Mouse (Mus musculus) hindbrain, postnatal 0 days (tissue): ENCODE data around the gene Mafk. TPM values are rescaled to one million over a fixed set of nuclear protein-coding genes. Genes with fewer than 3 reads are reported as not detected.

Experiments
- ATAC-seq: fragments of 200-750 bp; cut with Nextera tagmentation; 2 replicates; pipeline ENCODE4 v1.8.0; 2017; ENCODE audit warnings: mild to moderate bottlenecking, moderate TSS enrichment, moderate library complexity
- DNase-seq: peaks from one replicate; pipeline ENCODE4 v3.0.0-alpha.2; 2015; ENCODE audit warnings: low spot score
- H3K27ac ChIP-seq: fragments of 300-500 bp; sonication (generic); 2 replicates; pipeline ENCODE4 v1.5.1; 2014; ENCODE audit warnings: mild to moderate bottlenecking
- H3K27me3 ChIP-seq: fragments of 300-500 bp; sonication (generic); 2 replicates; pipeline ENCODE4 v1.6.1; 2014; ENCODE audit warnings: low read length, mixed read lengths; ENCODE audit not compliant: insufficient read depth
- H3K36me3 ChIP-seq: fragments of 300-500 bp; sonication (generic); 2 replicates; pipeline ENCODE4 v1.6.1; 2014; ENCODE audit warnings: low read length, mixed read lengths; ENCODE audit not compliant: insufficient read depth
- H3K4me1 ChIP-seq: fragments of 300-500 bp; sonication (generic); 2 replicates; pipeline ENCODE4 v1.6.1; 2014; ENCODE audit warnings: antibody characterized with exemption, low read length, mixed read lengths; ENCODE audit not compliant: insufficient read depth
- H3K4me2 ChIP-seq: fragments of 300-500 bp; sonication (generic); 2 replicates; pipeline ENCODE4 v1.6.1; 2014; ENCODE audit warnings: low read depth, mild to moderate bottlenecking, low read length, moderate library complexity, mixed read lengths
- H3K4me3 ChIP-seq: fragments of 300-500 bp; sonication (generic); 2 replicates; pipeline ENCODE4 v1.5.1; 2014; ENCODE audit warnings: low read length
- H3K9ac ChIP-seq: fragments of 300-500 bp; sonication (generic); replicated peaks from 2 replicates; pipeline ENCODE4 v1.6.1; 2014; ENCODE audit warnings: mild to moderate bottlenecking, low read length, moderate library complexity, mixed read lengths
- H3K9me3 ChIP-seq: fragments of 300-500 bp; sonication (generic); 2 replicates; pipeline ENCODE4 v1.6.1; 2016; ENCODE audit warnings: low read length, mixed read lengths
- CTCF ChIP-seq: IDR thresholded peaks from 2 replicates; pipeline ENCODE4 v1.5.1; 2016; ENCODE audit warnings: antibody characterized with exemption, control low read depth, low read depth
- WGBS: fragments of 180-500 bp; shearing (Covaris S2); extraction: QIAGEN DNeasy Blood & Tissue Kit; methylation state at CpG from one replicate; pipeline ENCODE4 v1.1.7; 2014; 5-methylcytosine and 5-hydroxymethylcytosine counted together
- polyA plus RNA-seq: library from polyadenylated mRNA; unstranded; fragments of >200 nt; fragmentation: Nextera tagmentation; extraction: Ambion mirVana; gene quantifications from 2 replicates; pipeline ENCODE4 v1.2.1, GENCODE M21; 2015
- total RNA-seq: library from RNA; depleted of rRNA; stranded (reverse); fragments of >200 nt; gene quantifications from 2 replicates; pipeline ENCODE4 v1.2.3, GENCODE M21; 2014

Mafk gene
- total and polyA plus RNA-seq, 2 experiments from 2014 or later = 7.0 to 13.1 TPM

DNA sequence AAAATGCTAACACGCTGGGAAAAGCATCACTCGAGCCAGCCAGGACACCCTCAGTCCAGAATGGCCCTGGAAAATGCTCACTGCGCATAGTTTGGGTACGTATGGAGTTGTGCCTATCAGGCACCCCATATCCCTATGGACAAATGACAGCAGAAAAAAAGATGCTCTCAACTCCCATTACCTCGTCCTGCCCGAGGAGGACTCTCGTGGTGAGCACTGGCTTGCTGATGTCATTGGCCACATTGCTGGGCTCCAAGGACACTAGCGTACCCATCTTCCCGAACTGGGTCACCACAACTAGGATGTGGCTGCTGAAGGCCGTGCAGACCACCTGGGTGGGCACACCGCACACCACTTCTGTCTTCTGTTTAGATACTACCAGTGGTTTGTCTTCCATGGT, 34.6 kb downstream of the Mafk start:
- peak overlapping the region; percentile 73 for H3K4me2 ChIP-seq
- WGBS = 43% methylated on average over 11 of the region's 11 CpGs
- ATAC-seq = no peak

DNA sequence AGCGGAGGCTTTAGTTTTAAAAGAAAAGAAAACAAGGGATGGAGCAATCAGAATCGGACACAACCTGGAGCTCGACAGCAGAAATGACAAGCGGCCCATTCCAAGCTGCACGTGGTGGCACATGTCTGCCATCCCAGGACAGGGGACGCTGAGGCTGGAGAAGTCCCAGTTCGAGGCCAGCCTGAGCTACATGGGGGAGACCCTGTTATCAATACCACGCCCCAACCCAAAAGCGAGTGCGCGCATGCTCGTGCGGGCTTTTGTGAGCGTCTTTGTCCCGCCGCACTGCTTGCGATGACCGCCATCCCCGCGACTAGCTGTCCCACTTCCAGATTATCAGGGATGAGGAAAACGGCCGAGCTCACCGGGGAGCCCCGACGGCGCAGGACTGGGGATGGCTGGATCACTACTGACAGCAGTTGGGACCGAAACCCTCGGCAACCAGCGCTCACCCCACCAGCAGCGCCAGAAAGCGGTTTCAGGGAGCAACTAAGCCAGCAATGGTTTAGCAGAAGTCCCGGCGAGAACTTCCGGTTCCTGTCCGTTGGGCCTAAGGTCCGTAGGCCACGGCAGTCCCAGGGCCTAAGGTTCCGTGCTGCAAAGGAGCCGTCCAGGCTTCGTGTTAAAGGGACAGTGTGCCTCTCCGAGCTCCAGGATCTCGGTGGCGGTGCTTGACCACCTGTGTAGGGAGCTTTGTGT, 35.2 kb downstream of the Mafk start, which contains the start of the genes Gm26938 and Psmg3:
Gm26938 (minus strand) TSS at position 51 of the 699 bp plus-strand sequence.
Psmg3 (minus strand) TSS at position 529 of the 699 bp plus-strand sequence.
- Histone ChIP-seq H3K27me3 (no peaks in the 10 kb centered on the region), H3K27ac (peak within 1 kb of the TSS; percentile 80), H3K4me3 (peak within 1 kb of the TSS; percentile 88), H3K4me1 (peaks cover 10% of the 10 kb centered on the region; the same call in 1 of the 2 replicates), H3K9ac (peak within 1 kb of the TSS; percentile 93), H3K36me3 (peaks cover 20% of the 10 kb centered on the region), H3K9me3 (no peaks in the 10 kb centered on the region), H3K4me2 (peak within 1 kb of the TSS; percentile 73)
- under 1% methylated on average over 43 of the region's 43 CpGs for WGBS
- peak; percentile 89 for ATAC-seq
- no peak for TF ChIP-seq CTCF
- DNase-seq = peak; percentile 91

More for the DNA sequence above, 34.6 kb downstream of the Mafk start:
- no peak for TF ChIP-seq CTCF
- no peak for DNase-seq
- Histone ChIP-seq H3K27ac (peak overlapping the region; percentile 80; the same call in 1 of the 2 replicates), H3K4me1 (peaks cover 10% of the 10 kb centered on the region; the same call in 1 of the 2 replicates), H3K27me3 (no peaks in the 10 kb centered on the region), H3K4me3 (peak overlapping the region; percentile 88), H3K9ac (peak overlapping the region; percentile 93), H3K36me3 (peaks cover 25% of the 10 kb centered on the region), H3K9me3 (no peaks in the 10 kb centered on the region)

DNA sequence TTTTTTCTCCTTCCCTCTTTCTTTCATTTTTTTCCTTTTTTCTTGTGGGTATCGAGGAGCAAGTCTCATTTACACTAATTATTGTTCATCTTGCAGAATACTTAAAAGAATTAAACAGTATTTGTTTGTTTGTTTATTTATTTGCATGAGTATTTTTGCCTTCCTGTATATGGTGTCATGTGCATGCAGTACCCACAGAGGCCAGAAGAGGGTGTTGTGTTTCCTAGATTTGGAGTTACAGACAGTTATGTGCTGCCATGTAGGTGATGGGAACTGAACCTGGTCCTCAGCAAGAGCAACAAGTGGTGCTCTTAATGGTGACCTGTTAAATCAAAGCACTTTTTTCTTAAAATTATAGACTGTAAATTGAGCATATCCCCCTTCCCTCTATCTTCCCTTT, 36.3 kb downstream of the Mafk start:
- no peak for ATAC-seq
- Histone ChIP-seq H3K27ac (no peak overlapping the region), H3K4me3 (no peak overlapping the region), H3K4me1 (peaks cover 10% of the 10 kb centered on the region; the same call in 1 of the 2 replicates), H3K4me2 (no peak overlapping the region), H3K36me3 (peaks cover 9% of the 10 kb centered on the region; the same call in 1 of the 2 replicates), H3K9me3 (no peaks in the 10 kb centered on the region), H3K9ac (no peak overlapping the region), H3K27me3 (no peaks in the 10 kb centered on the region)
- DNase-seq = no peak
- 84% methylated on average over 1 of the region's 1 CpGs for WGBS
- TF ChIP-seq CTCF = peak; percentile 55

DNA sequence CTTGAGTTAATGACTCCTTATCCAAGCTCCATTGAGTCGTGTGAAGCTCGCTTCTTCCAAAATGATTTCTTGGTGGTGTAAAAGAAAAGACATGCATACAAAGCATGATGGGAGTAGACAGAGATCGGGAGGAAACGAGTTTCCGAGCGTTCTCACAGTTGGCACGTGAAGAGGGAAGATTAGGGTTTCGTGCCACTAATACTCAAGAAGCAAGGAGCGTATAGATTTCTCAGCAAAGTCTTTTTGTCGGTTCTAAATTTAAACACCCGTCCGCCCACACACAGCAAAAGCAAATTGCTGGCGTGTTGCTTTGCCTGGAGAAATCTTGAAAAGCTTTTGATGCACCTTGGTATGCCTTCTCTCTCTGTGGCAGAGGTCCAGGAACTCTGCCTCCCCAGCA, 38.1 kb downstream of the Mafk start:
- WGBS = 79% methylated on average over 13 of the region's 13 CpGs
- H3K27me3 ChIP-seq = no peaks in the 10 kb centered on the region

DNA sequence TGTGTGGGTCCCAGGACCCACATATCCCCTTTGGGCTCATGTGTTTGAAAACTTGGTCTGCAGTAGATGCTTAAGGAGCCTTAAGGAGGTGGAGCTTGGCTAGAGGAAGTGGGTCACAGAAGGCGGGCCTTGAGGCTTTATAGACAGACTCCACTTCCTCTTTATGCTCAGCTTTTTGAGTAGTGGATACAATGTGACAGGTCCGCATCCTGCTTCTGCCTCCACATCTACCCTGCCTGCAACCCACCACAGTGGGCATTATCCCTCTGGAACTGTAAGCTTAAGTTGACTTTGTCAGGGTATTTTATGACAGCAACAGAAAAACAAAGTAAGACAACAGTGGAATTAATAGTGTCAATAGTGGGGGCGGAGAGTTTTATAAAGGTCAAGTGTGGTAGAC, 39.4 kb downstream of the Mafk start:
- no peak overlapping the region for H3K4me2 ChIP-seq
- no peaks in the 10 kb centered on the region for H3K9me3 ChIP-seq
- WGBS = 87% methylated on average over 3 of the region's 3 CpGs
- H3K4me3 ChIP-seq = no peak overlapping the region
- no peaks in the 10 kb centered on the region for H3K36me3 ChIP-seq
- H3K9ac ChIP-seq = no peak overlapping the region
- no peak overlapping the region for H3K27ac ChIP-seq
- ATAC-seq (no peak), DNase-seq (no peak)
- TF ChIP-seq CTCF = no peak
- H3K4me1 ChIP-seq = peaks cover 3% of the 10 kb centered on the region; the same call in 1 of the 2 replicates
- no peaks in the 10 kb centered on the region for H3K27me3 ChIP-seq

More for the DNA sequence above, 38.1 kb downstream of the Mafk start:
- H3K27ac ChIP-seq = no peak overlapping the region
- H3K9me3 ChIP-seq = no peaks in the 10 kb centered on the region
- H3K4me2 ChIP-seq = no peak overlapping the region
- H3K9ac ChIP-seq = no peak overlapping the region
- DNase-seq (no peak), ATAC-seq (no peak)
- H3K4me1 ChIP-seq = peaks cover 10% of the 10 kb centered on the region; the same call in 1 of the 2 replicates
- H3K36me3 ChIP-seq = no peaks in the 10 kb centered on the region
- no peak overlapping the region for H3K4me3 ChIP-seq
- no peak for TF ChIP-seq CTCF

DNA sequence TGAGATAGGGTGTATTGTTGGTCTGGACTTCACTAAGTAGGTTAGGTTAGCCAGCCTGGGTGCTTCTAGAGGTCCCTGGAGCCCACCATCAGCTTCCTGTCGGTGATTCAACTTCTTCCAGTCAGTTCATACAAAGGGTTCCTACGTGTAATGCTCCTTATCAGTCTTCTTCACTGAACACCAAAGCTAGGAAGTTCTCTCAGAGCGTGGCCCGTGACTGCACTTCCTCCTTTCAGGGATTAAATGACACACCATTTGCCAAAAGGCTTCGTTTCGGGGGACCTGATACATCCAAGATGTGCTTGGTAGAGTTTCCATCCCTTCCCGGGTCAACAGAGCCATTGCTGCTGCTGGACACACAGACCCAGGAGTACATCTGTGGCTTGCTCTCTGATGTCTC, 40.8 kb downstream of the Mafk start:
- Histone ChIP-seq H3K9ac (no peak overlapping the region), H3K4me1 (no peaks in the 10 kb centered on the region), H3K27me3 (no peaks in the 10 kb centered on the region), H3K9me3 (no peaks in the 10 kb centered on the region), H3K4me3 (no peak overlapping the region), H3K36me3 (no peaks in the 10 kb centered on the region), H3K4me2 (no peak overlapping the region), H3K27ac (no peak overlapping the region)
- ATAC-seq = no peak
- TF ChIP-seq CTCF = no peak
- no peak for DNase-seq
- WGBS = 83% methylated on average over 7 of the region's 7 CpGs

GRCm38 (mm10) chr5:139835706-139836105, 44.4 kb downstream of the Mafk start:
- 86% methylated on average over 7 of the region's 7 CpGs for WGBS
- Histone ChIP-seq H3K27me3 (no peaks in the 10 kb centered on the region), H3K36me3 (no peaks in the 10 kb centered on the region), H3K4me1 (no peaks in the 10 kb centered on the region), H3K27ac (no peak overlapping the region), H3K4me2 (no peak overlapping the region), H3K9ac (no peak overlapping the region), H3K4me3 (no peak overlapping the region), H3K9me3 (no peaks in the 10 kb centered on the region)
- no peak for TF ChIP-seq CTCF
- DNase-seq (no peak), ATAC-seq (no peak)
